Mouse (Mus musculus): ENCODE results near the gene Cfap299.

GRCm38 (mm10) chr5:98293049-98293715, 35.9 kb upstream of the Cfap299 start:
- TF ChIP-seq CTCF (conservative IDR thresholded peaks at IDR 0.05; ENCODE audit: low read length) (no peak), POU5F1 (IDR thresholded peaks at IDR 0.05; ENCODE audit: borderline replicate concordance, low read length) (no peak)
